Mouse (Mus musculus) midbrain, embryonic 10.5 days (tissue): ENCODE results near the gene Cfap58. TPM values are rescaled to one million over a fixed set of nuclear protein-coding genes. Genes with fewer than 3 reads are reported as not detected.
A peak's percentile ranks its signal among the peaks of the same experiment; 100 is the strongest.

ENCODE experiments used
- DNase-seq: peaks from one replicate; pipeline ENCODE4 v3.0.0-alpha.2; 2017; ENCODE audit warnings: low spot score
- H3K27ac ChIP-seq: fragments of 300-500 bp; sonication (generic); replicated peaks from 2 replicates; pipeline ENCODE4 v1.5.1; 2016; ENCODE audit warnings: mild to moderate bottlenecking
- H3K27me3 ChIP-seq: fragments of 300-500 bp; sonication (generic); 2 replicates; pipeline ENCODE4 v1.6.1; 2016; ENCODE audit warnings: low read depth, mild to moderate bottlenecking; ENCODE audit not compliant: poor library complexity, severe bottlenecking
- H3K36me3 ChIP-seq: fragments of 300-500 bp; sonication (generic); 2 replicates; pipeline ENCODE4 v1.6.1; 2016; ENCODE audit warnings: mild to moderate bottlenecking, moderate library complexity
- H3K4me1 ChIP-seq: fragments of 300-500 bp; sonication (generic); 2 replicates; pipeline ENCODE4 v1.6.1; 2016
- H3K4me3 ChIP-seq: fragments of 300-500 bp; sonication (generic); 2 replicates; pipeline ENCODE4 v1.5.1; 2016; ENCODE audit warnings: mild to moderate bottlenecking, moderate library complexity
- H3K9me3 ChIP-seq: fragments of 300-500 bp; sonication (generic); replicated peaks from 2 replicates; pipeline ENCODE4 v1.6.1; 2016; ENCODE audit warnings: mild to moderate bottlenecking
- WGBS: fragments of 180-500 bp; shearing (Covaris S2); methylation state at CpG from one replicate; pipeline ENCODE4 v1.1.7; 2016; 5-methylcytosine and 5-hydroxymethylcytosine counted together
- polyA plus RNA-seq: library from polyadenylated mRNA; unstranded; fragments of >200 nt; fragmentation: Nextera tagmentation; extraction: Ambion mirVana; gene quantifications from 2 replicates; pipeline ENCODE4 v1.2.1, GENCODE M21; 2016

The Cfap58 gene
- polyA plus RNA-seq, 1 experiment from 2014 or later = 0.07 TPM

GRCm38 (mm10) chr19:47919126-47919965 lies 18.1 kb upstream of the Cfap58 start, which contains the start of the genes Cfap43 and Itprip:
TSS of gene Cfap43 (minus strand) at chr19:47919287.
TSS of gene Itprip (minus strand) at chr19:47919299.
- H3K27me3 ChIP-seq = no peaks in the 10 kb centered on the region
- under 1% methylated on average over 48 of the region's 48 CpGs for WGBS
- H3K27ac ChIP-seq = peak within 1 kb of the TSS; percentile 99
- peak within 1 kb of the TSS; percentile 90 for H3K4me3 ChIP-seq
- H3K4me1 ChIP-seq = peaks cover 38% of the 10 kb centered on the region
- no peaks in the 10 kb centered on the region for H3K9me3 ChIP-seq
- H3K36me3 ChIP-seq = no peaks in the 10 kb centered on the region
- peak; percentile 82 for DNase-seq

GRCm38 (mm10) chr19:47919966-47920375 lies 17.5 kb upstream of the Cfap58 start:
- 16% methylated on average over 8 of the region's 8 CpGs for WGBS
- H3K4me1 ChIP-seq = peaks cover 34% of the 10 kb centered on the region
- H3K27ac ChIP-seq = peak overlapping the region; percentile 99
- no peak for DNase-seq
- no peaks in the 10 kb centered on the region for H3K27me3 ChIP-seq
- no peaks in the 10 kb centered on the region for H3K36me3 ChIP-seq
- H3K4me3 ChIP-seq = peak overlapping the region; percentile 90
- H3K9me3 ChIP-seq = no peaks in the 10 kb centered on the region

GRCm38 (mm10) chr19:47925819-47926218 lies 11.7 kb upstream of the Cfap58 start:
- Histone ChIP-seq H3K27ac (no peak overlapping the region), H3K36me3 (no peaks in the 10 kb centered on the region), H3K27me3 (no peaks in the 10 kb centered on the region), H3K4me1 (no peaks in the 10 kb centered on the region), H3K4me3 (no peak overlapping the region), H3K9me3 (no peaks in the 10 kb centered on the region)
- DNase-seq = no peak
- 81% methylated on average over 7 of the region's 7 CpGs for WGBS

DNA sequence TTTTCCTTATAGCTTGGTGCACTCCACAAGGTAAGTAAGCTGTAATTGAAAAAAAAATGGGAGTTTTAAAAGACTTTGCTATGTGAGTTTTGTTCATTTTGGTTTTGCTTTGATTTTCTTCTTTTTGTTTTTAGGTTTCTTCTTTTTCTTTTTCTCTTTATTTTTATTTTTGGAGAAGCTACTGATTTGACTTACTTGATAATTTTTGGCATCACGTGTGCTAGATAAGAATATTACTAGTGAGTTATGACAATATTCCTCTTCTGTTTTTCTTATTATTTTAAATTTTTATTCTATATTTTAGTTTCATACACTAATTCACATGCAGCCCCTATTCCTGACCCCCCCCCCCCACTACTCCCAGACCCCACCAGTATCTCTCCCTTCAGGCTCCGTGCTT lies 10.4 kb upstream of the Cfap58 start:
- H3K9me3 ChIP-seq = no peaks in the 10 kb centered on the region
- H3K36me3 ChIP-seq = no peaks in the 10 kb centered on the region
- H3K27ac ChIP-seq = no peak overlapping the region
- WGBS = 85% methylated on average over 2 of the region's 2 CpGs
- no peaks in the 10 kb centered on the region for H3K4me1 ChIP-seq
- no peak for DNase-seq
- no peaks in the 10 kb centered on the region for H3K27me3 ChIP-seq
- no peak overlapping the region for H3K4me3 ChIP-seq

DNA sequence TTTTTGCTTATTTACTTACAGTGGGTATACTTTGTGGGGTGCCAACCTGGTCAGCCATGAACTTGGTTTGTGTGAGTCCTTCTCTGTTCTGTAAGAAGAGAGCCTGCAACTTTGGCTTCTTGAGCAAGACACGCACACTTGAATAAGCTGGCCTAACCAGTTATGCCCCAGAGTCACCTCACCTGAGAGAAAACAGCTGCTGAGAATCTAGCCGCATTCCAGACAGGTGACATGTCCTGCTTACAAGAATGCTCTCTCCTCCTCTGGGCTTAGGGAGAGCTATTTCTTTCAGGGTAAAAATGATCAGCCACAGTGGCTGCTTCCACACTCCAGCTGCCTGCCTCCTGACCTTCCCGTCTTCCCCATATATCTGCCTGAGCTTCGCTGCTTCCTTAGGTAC lies 8.4 kb upstream of the Cfap58 start:
- 87% methylated on average over 4 of the region's 4 CpGs for WGBS
- H3K4me1 ChIP-seq = no peaks in the 10 kb centered on the region
- DNase-seq = no peak

DNA sequence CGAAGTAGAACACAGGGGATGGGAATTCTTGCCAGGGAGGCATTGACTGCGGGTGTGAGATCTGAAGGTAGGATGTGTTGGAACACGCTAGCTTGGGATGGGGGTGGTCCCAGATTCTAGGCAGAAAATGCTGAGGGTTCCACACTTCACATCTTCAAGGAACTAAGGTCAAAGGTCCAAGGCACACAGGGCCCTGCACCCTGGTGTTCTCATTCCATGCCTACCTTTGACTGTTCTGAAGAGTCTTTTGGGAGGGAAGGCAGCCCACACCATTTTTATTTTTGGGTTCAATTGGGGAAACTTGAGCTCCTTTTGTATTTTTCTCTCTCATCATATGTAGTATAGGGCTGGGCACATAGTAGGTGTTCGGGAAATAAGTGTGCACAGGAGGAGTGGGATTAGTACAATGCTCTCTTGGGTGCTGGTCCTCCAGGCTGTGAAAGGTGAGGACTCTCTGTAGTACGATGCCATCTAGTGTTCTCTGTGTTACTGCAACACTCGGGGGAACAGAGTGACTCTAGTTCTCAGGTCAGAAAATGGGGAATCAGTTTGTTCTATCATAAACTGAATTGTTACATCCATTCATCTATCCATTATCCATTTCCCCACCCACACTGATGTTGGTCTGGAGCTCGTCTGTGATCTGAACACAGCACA lies 5.4 kb upstream of the Cfap58 start:
- H3K36me3 ChIP-seq = no peaks in the 10 kb centered on the region
- no peaks in the 10 kb centered on the region for H3K27me3 ChIP-seq
- H3K4me3 ChIP-seq = no peak overlapping the region
- H3K9me3 ChIP-seq = no peaks in the 10 kb centered on the region
- DNase-seq = no peak
- 50% methylated on average over 7 of the region's 7 CpGs for WGBS
- H3K27ac ChIP-seq = no peak overlapping the region
- peaks cover 4% of the 10 kb centered on the region for H3K4me1 ChIP-seq

More for the DNA sequence above, 8.4 kb upstream of the Cfap58 start:
- no peaks in the 10 kb centered on the region for H3K27me3 ChIP-seq
- H3K27ac ChIP-seq = no peak overlapping the region
- H3K9me3 ChIP-seq = no peaks in the 10 kb centered on the region
- no peaks in the 10 kb centered on the region for H3K36me3 ChIP-seq
- no peak overlapping the region for H3K4me3 ChIP-seq

DNA sequence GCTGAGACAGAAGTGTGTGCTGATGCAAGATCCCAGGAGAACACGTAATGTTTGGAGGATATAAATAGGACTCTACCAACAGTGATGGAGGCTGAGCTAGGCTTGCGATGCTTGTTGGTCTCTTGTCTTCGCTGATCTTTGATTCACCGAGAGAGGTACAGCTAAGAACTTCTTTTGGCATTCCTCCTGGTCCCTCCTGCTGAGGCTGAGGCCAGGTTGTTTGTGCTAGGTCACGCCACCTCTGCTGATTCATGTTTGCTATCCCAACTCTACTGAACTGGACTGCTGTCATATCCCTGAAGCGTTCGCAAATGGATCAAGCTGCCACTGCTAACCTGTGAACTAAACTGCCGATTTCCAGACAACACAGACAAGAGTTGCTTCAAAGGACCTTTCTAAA lies 3.3 kb upstream of the Cfap58 start:
- Histone ChIP-seq H3K27me3 (peaks cover 12% of the 10 kb centered on the region), H3K4me3 (no peak overlapping the region), H3K27ac (no peak overlapping the region), H3K4me1 (peaks cover 20% of the 10 kb centered on the region), H3K9me3 (no peaks in the 10 kb centered on the region), H3K36me3 (no peaks in the 10 kb centered on the region)
- no peak for DNase-seq
- 90% methylated on average over 8 of the region's 8 CpGs for WGBS

- no peak for DNase-seq
- 76% methylated on average over 16 of the region's 16 CpGs for WGBS
- no peak overlapping the region for H3K4me3 ChIP-seq
- H3K27me3 ChIP-seq = peaks cover 14% of the 10 kb centered on the region
- no peaks in the 10 kb centered on the region for H3K9me3 ChIP-seq
- H3K4me1 ChIP-seq = peaks cover 20% of the 10 kb centered on the region
- no peak overlapping the region for H3K27ac ChIP-seq
- H3K36me3 ChIP-seq = no peaks in the 10 kb centered on the region
Measured at GRCm38 (mm10) chr19:47934636-47935238, 2.7 kb upstream of the Cfap58 start.

- H3K4me3 ChIP-seq = no peak overlapping the region
- 84% methylated on average over 6 of the region's 6 CpGs for WGBS
- DNase-seq = no peak
Measured at GRCm38 (mm10) chr19:47935530-47935929, 1.9 kb upstream of the Cfap58 start.

DNA sequence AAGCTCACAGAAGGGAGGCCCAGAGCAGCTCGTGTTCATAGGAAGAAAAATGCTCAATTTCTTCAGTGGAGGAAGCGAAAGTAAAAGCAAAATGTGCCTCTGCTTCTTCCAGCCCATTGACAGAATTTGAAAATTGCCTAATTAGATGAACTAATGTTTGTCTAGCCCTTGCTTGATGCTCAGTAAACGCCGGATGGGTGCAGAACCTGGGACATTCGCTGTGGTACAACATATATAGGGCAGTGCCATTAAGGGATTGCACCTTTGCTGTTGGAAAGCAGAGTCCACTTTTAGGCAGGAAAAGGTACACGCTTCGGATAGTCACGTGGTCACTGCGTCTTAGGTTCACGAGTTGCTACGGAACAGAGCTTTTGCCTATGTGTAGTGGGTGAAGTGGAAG lies 985 bp upstream of the Cfap58 start:
- H3K4me1 ChIP-seq = peaks cover 20% of the 10 kb centered on the region
- no peak overlapping the region for H3K4me3 ChIP-seq
- WGBS = 93% methylated on average over 11 of the region's 11 CpGs
- H3K27ac ChIP-seq = no peak overlapping the region
- peaks cover 26% of the 10 kb centered on the region for H3K27me3 ChIP-seq
- H3K9me3 ChIP-seq = no peaks in the 10 kb centered on the region
- DNase-seq = no peak
- no peaks in the 10 kb centered on the region for H3K36me3 ChIP-seq

More at GRCm38 (mm10) chr19:47935530-47935929, 1.9 kb upstream of the Cfap58 start:
- peaks cover 22% of the 10 kb centered on the region for H3K27me3 ChIP-seq
- H3K27ac ChIP-seq = no peak overlapping the region
- no peaks in the 10 kb centered on the region for H3K9me3 ChIP-seq
- peaks cover 20% of the 10 kb centered on the region for H3K4me1 ChIP-seq
- H3K36me3 ChIP-seq = no peaks in the 10 kb centered on the region

- no peak overlapping the region for H3K27ac ChIP-seq
- H3K9me3 ChIP-seq = no peaks in the 10 kb centered on the region
- WGBS = 78% methylated on average over 9 of the region's 9 CpGs
- no peak for DNase-seq
- H3K4me1 ChIP-seq = peaks cover 20% of the 10 kb centered on the region
- peak overlapping the region; percentile 46 for H3K4me3 ChIP-seq
- no peaks in the 10 kb centered on the region for H3K36me3 ChIP-seq
- H3K27me3 ChIP-seq = peaks cover 26% of the 10 kb centered on the region
Measured at GRCm38 (mm10) chr19:47936938-47937337, 537 bp upstream of the Cfap58 start.

DNA sequence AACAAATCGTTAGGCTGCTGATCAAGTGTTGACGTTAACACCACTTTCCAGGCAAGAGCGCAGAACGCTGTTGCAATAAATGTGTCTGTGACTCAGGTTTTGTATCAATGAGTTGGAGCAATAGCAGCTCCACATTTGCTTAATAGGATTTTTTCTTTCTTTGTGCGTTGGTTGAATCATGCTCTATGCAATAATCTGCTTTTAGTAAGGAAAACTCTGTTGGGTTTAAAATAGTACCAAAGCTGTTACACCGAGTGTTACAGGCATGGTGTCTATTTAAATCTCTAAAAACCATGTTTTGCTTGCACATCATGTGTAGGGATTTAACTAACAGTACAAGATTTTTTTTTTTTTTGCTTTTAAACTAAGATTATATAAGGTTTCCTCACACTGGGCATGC lies 1.9 kb downstream of the Cfap58 start:
- Histone ChIP-seq H3K4me3 (no peak overlapping the region), H3K27me3 (peaks cover 26% of the 10 kb centered on the region), H3K9me3 (no peaks in the 10 kb centered on the region), H3K4me1 (peaks cover 20% of the 10 kb centered on the region), H3K27ac (no peak overlapping the region), H3K36me3 (no peaks in the 10 kb centered on the region)
- WGBS = 87% methylated on average over 6 of the region's 6 CpGs
- no peak for DNase-seq
